11 mouse cellular contexts compared by ENCODE assay signal in genomic region chr17:64200092-64200877, GRCm38 (mm10).
DNase-seq lines count a peak whose midpoint lies in the region; ATAC-seq and TF ChIP-seq lines count a peak whose summit lies in the region.
"Had no signal": no experiment of that assay in that cellular context is flagged by ENCODE, and none has a peak within 500 bp of the region (broad histone marks: within the 10 kb centered on the region; RNA-seq: fewer than 3 reads in every experiment).

No protein-coding gene starts in this region.

- H3K9me3 ChIP-seq in embryonic facial prominence, embryonic 11.5 days (replicated peaks; ENCODE audit: control insufficient read depth, low read length), result no peaks in the 10 kb centered on the region
- H3K9me3 ChIP-seq in embryonic facial prominence, embryonic 10.5 days, result no peaks in the 10 kb centered on the region
- H3K9me3 ChIP-seq in hindbrain, embryonic 16.5 days (ENCODE audit: control insufficient read depth, low read length), result no peaks in the 10 kb centered on the region
- H3K9me3 ChIP-seq: embryonic facial prominence, embryonic 13.5 days; limb, embryonic 13.5 days; midbrain, embryonic 12.5 days had no signal

- H3K36me3 ChIP-seq in embryonic facial prominence, embryonic 11.5 days (replicated peaks; ENCODE audit: control insufficient read depth, insufficient read depth, low read depth, low read length), result no peaks in the 10 kb centered on the region
- H3K36me3 ChIP-seq in embryonic facial prominence, embryonic 10.5 days (replicated peaks), result no peaks in the 10 kb centered on the region
- H3K36me3 ChIP-seq in hindbrain, embryonic 16.5 days (ENCODE audit: control insufficient read depth, insufficient read depth, low read length), result no peaks in the 10 kb centered on the region
- H3K36me3 ChIP-seq: embryonic facial prominence, embryonic 13.5 days; limb, embryonic 13.5 days; midbrain, embryonic 12.5 days had no signal

- no peak overlapping the region for H3K27ac ChIP-seq in embryonic facial prominence, embryonic 11.5 days (replicated peaks; ENCODE audit: low read depth, low read length)
- H3K27ac ChIP-seq in embryonic facial prominence, embryonic 10.5 days (replicated peaks), result no peak overlapping the region
- no peak overlapping the region for H3K27ac ChIP-seq in hindbrain, embryonic 16.5 days (ENCODE audit: low read depth, low read length)
- H3K27ac ChIP-seq: embryonic facial prominence, embryonic 13.5 days; limb, embryonic 13.5 days; midbrain, embryonic 12.5 days had no signal

- peak; percentile 50; the same call in 1 of the 2 replicates for ATAC-seq in embryonic facial prominence, embryonic 11.5 days (replicated peaks; ENCODE audit: insufficient number of reproducible peaks, low FRiP score, low TSS enrichment, low read depth)
- peak; percentile 79 for ATAC-seq in hindbrain, embryonic 16.5 days

- no peak overlapping the region for H3K4me3 ChIP-seq in embryonic facial prominence, embryonic 11.5 days (ENCODE audit: low read depth, low read length)
- H3K4me3 ChIP-seq in embryonic facial prominence, embryonic 10.5 days, result no peak overlapping the region
- H3K4me3 ChIP-seq in hindbrain, embryonic 16.5 days (ENCODE audit: low read length), result no peak overlapping the region
- H3K4me3 ChIP-seq: embryonic facial prominence, embryonic 13.5 days; limb, embryonic 13.5 days; midbrain, embryonic 12.5 days had no signal

- H3K4me2 ChIP-seq in embryonic facial prominence, embryonic 11.5 days (ENCODE audit: low read depth, low read length), result no peak overlapping the region
- H3K4me2 ChIP-seq in hindbrain, embryonic 16.5 days (ENCODE audit: low read length), result no peak overlapping the region
- H3K4me2 ChIP-seq: embryonic facial prominence, embryonic 13.5 days; limb, embryonic 13.5 days; midbrain, embryonic 12.5 days had no signal

- no peaks in the 10 kb centered on the region for H3K4me1 ChIP-seq in embryonic facial prominence, embryonic 11.5 days (ENCODE audit: control insufficient read depth, insufficient read depth, low read length)
- H3K4me1 ChIP-seq in embryonic facial prominence, embryonic 10.5 days, result peaks cover 11% of the 10 kb centered on the region; the same call in 1 of the 2 replicates
- H3K4me1 ChIP-seq in hindbrain, embryonic 16.5 days (ENCODE audit: control insufficient read depth, insufficient read depth, low read depth, low read length), result peaks cover 5% of the 10 kb centered on the region; the same call in 1 of the 2 replicates
- H3K4me1 ChIP-seq: midbrain, embryonic 12.5 days had no signal

- WGBS in embryonic facial prominence, embryonic 11.5 days, result 81% methylated on average over 14 of the region's 14 CpGs
- WGBS in embryonic facial prominence, embryonic 10.5 days, result 83% methylated on average over 14 of the region's 14 CpGs
- 44% methylated on average over 14 of the region's 14 CpGs for WGBS in hindbrain, embryonic 16.5 days

- H3K27me3 ChIP-seq in embryonic facial prominence, embryonic 11.5 days (ENCODE audit: control insufficient read depth, insufficient read depth, low read length), result no peaks in the 10 kb centered on the region
- H3K27me3 ChIP-seq in embryonic facial prominence, embryonic 10.5 days (replicated peaks; ENCODE audit: low read depth, poor library complexity, severe bottlenecking), result no peaks in the 10 kb centered on the region
- no peaks in the 10 kb centered on the region for H3K27me3 ChIP-seq in hindbrain, embryonic 16.5 days (replicated peaks; ENCODE audit: control insufficient read depth, insufficient read depth, low read length)
- H3K27me3 ChIP-seq: embryonic facial prominence, embryonic 13.5 days; limb, embryonic 13.5 days; midbrain, embryonic 12.5 days had no signal

- TF ChIP-seq POLR2A in brain, embryonic 14.5 days (IDR thresholded peaks at IDR 0.05; ENCODE audit: borderline replicate concordance, extremely low read depth, insufficient read depth, insufficient read length, poor library complexity, severe bottlenecking), result no peak

- intact Hi-C loops in left cerebral cortex, postnatal 36 days (cut with DNase I), result no loop called here

- no peak overlapping the region for H3K9ac ChIP-seq in embryonic facial prominence, embryonic 11.5 days (replicated peaks; ENCODE audit: low read length)
- H3K9ac ChIP-seq in hindbrain, embryonic 16.5 days (ENCODE audit: low read depth, low read length), result peak overlapping the region; percentile 20; the same call in 1 of the 2 replicates
- H3K9ac ChIP-seq: embryonic facial prominence, embryonic 13.5 days; limb, embryonic 13.5 days; midbrain, embryonic 12.5 days had no signal

- TF ChIP-seq CTCF in brain, embryonic 14.5 days (IDR thresholded peaks at IDR 0.05; ENCODE audit: borderline replicate concordance, extremely low read depth, insufficient read depth, insufficient read length), result no peak

- DNase-seq in embryonic facial prominence, embryonic 11.5 days (ENCODE audit: low spot score), result no peak
- DNase-seq in embryonic facial prominence, embryonic 10.5 days (ENCODE audit: low spot score), result no peak
- DNase-seq in brain, embryonic 14.5 days (ENCODE audit: low read depth), result peak; percentile 64
- peak; percentile 47 to 52 for DNase-seq in cerebellum, postnatal 36 days
- DNase-seq in right cerebral cortex, postnatal 10 days (ENCODE audit: low spot score in 2 of 2), result no peak
- DNase-seq in frontal cortex, adult 2 months (ENCODE audit: extremely low spot score in 1 of 2, low spot score in 1 of 2), result no peak
- no peak for DNase-seq in left cerebral cortex, postnatal 36 days (ENCODE audit: low spot score in 2 of 2)

Comparison
In these comparisons a context has a peak if more than half of its experiments do, and no peak if none do; other contexts are left out.
1. DNase-seq: peak in brain, embryonic 14.5 days (single experiment) and cerebellum, postnatal 36 days (2 of 2); none in embryonic facial prominence, embryonic 11.5 days (single experiment), embryonic facial prominence, embryonic 10.5 days (single experiment), right cerebral cortex, postnatal 10 days (0 of 2), frontal cortex, adult 2 months (0 of 2) and left cerebral cortex, postnatal 36 days (0 of 2).